ENCODE assay signal across 12 mouse cellular contexts in the genomic region with DNA sequence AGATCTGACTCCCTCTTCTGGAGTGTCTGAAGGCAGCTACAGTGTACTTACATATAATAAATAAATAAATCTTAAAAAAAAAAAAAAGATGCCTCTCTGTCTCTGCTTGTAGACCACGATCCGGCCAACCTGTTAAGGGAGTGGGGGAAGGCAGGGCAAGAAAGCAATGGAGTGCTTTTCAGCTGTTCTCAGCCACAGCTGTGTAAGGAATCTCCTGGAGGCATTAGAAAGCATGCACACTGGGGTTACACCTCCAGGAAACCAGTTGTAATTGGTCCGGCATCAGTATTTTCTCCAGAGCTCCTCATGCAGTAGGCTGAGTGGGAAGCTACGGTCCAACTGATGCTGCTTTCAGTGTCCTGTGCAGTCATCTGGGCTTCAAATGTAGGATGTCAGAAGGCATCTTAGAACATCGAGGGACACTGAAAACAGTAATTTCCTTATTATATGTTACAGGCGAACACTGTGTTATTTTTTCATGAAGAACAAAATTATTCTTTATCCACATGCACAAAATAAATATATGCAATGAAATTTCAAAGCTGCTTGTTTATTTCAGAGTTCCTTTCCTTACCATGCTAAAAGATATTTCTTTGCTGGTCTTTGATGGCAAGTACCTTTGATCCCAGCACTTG.
"Had no signal": no experiment of that assay in that cellular context is flagged by ENCODE, and none has a peak within 500 bp of the region (broad histone marks: within the 10 kb centered on the region; RNA-seq: fewer than 3 reads in every experiment).

No protein-coding gene starts in this region.

- DNase-seq: left cerebral cortex, postnatal 4 days; liver; liver, embryonic 13.5 days; liver, postnatal 0 days; lung, adult 18-20 months; lung, adult 2 months; lung, embryonic 14.5 days; lung, postnatal 10 days; lung, postnatal 14 days; lung, postnatal 36 days; lung, postnatal 4 days; midbrain, embryonic 14.5 days had no signal
